Mouse (Mus musculus) layer of hippocampus, postnatal 25 days (tissue): ENCODE measurements around the gene Syne2. TPM values are rescaled to one million over a fixed set of nuclear protein-coding genes. Genes with fewer than 3 reads are reported as not detected.
"Not testable (repeated sequence)": the region's sequence is repeated elsewhere in the genome, so short reads cannot be mapped to it uniquely, and the experiment has no call there.

Source experiments
- DNase-seq, 2 experiments: peaks; one replicate each; pipeline ENCODE4 v3.0.0; 2022; ENCODE audit warnings: mixed read lengths in 2 of 2, low spot score in 1 of 2; ENCODE audit errors: extremely low spot score in 1 of 2
- total RNA-seq, 2 experiments: library from RNA; stranded (reverse); gene quantifications; 2 replicates each; pipeline ENCODE4 v1.2.3; 2021

Gene Syne2
- 10 to 100 TPM; 23.0 to 25.5 TPM for total RNA-seq

DNA sequence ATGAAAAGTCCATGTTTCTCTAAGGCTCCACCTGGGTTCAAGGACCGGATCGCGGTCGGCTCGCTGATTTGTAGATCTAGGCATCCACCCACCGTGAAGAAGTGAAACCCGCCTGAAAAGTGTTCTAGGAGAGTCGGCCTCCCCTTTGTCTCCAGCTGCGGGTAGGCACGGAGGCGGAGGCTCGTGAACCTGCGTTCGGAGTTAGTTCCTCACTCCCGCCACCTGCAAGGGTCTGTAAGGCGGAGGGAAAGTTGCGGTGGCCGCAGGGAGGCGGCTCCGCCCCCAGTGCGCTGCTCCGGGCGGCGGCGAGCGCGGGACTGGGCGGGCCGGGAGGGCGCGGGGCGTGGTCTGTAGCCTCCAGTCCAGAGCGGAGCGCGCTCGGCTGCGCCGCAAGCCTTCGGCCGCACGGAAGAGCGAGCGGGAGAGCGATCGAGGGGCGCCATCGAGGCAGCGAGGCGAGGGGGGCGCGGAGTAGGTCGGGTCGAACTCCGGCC, at the start of gene Syne2:
Gene Syne2, plus strand, starts transcription at position 176 of the 494 bp plus-strand sequence.
- DNase-seq = peak; percentile 37 to 49

DNA sequence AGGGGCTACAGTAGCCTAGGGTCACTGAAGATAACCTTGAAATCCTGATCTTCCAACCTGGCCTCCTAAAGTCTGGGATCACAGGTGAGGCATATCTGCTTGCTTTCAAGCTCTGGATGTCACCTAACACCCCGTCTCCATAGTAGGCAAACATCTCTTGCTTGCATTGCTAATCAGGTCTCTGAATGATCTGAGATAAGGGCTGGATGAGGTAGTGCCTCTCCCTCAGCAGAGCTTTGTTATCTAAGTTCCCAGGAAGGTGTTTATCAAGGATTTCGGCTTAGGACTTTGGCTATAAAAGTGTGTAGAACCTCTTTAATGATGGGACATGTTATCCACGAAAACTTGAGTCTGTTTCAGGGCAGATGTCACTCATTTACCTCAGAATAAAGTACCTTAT, 46.5 kb upstream of the Syne2 start:
- no peak for DNase-seq

DNA sequence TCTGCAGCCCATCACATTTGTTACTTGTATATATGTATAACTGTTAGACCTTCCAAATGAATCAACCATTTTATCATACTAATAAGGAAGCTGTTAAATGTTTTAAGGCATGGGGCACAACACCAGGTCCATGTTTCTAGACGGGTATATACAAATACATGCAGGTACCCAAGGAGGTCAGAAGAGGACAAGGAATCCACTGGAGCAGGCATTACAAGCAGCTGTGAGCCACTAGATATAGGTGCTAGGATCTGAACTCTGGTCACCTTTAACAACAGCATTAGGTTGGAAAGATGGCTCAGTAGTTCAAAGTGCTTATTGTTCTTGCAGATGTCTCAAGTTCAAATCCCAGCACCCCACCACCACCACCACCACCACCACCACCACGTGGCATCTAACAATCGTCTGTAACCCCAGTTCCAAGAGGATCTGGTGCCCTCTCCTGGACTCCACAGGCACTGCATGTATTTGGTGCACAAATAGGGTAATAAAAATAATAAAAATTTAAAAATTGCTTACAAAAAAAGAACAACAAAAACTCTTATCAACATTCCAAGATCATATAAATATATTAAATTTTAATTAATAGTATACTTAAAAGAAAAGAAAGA, 45.4 kb upstream of the Syne2 start:
- peak; percentile 17 to 59 for DNase-seq

DNA sequence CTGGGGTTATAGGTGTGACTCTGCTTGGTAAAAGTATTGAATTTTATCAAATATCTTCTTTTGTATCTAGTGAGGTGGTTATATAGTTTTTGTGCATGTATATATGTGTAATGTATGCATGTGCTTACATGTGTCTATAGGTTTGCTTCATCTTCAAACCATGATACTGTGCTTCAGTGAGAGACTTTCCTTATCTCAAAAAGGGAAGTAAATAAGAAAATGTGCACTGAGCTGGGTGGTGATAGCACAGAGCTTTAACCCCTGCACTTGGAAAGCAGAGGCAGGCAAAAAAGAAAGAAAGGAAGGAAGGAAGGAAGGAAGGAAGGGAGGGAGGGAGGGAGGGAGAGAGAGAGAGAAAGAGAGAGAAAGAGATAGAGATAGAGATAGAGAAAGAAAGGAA, 36.5 kb upstream of the Syne2 start:
- no peak for DNase-seq

DNA sequence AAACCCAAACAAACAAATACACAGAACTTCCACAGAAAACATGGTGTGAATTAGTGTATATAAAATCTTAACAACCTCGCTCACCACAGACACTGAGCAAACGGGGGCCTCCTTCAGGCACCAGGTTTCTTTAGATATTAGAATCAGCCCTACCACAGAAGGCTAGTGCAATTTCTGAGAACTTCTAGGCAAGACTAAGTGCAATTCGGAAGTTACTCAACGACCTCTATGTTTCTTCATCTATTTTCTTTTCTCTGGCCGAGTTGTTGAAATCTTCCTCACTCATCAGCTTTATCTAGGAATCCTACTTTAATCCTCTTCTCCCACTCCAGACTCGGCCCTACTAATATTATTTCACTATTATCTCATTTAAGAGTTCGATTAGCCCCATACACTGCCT, 35.9 kb upstream of the Syne2 start:
- DNase-seq = no peak

DNA sequence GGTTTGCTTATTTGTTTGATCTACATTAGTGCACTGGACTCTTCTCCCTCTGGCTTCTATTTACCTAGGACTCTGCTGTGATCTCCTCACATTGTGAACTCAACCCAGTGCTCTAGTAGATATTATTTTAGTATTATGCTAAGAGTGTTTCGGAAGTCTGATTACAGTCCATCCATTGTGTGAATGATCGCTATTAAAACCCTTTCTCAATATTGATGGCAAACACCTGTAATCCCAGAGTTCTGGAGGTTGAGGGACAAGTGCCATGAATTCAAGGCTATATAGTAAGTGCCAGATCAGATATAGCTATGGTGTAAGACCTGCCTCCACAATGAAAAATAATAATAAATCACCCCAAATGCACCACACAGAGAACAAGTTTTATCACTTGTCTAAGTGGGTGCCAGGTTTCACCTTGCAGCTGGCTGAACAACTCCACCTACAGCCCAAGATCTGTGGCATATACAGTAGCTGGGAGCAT, 33.6 kb upstream of the Syne2 start:
- no peak for DNase-seq

DNA sequence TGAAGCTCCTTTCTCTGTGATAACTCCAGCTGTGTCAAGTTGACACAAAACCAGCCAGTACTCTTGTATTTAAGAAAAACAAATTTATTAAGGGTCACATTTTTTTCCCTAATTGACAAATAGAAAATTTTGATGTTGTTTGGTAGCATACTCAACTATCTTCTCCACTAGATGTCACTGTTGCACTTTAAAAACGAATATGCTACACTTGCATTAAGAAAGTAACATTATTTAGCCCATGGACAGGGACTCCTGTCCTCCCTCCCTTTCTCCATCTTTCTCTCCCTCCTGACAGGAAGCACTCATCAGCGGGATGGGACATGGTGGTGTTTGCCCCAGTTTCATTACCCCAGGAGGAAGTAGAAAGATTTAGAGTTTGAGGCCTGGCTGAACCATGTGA, 31.3 kb upstream of the Syne2 start:
- DNase-seq = not testable (repeated sequence)

DNA sequence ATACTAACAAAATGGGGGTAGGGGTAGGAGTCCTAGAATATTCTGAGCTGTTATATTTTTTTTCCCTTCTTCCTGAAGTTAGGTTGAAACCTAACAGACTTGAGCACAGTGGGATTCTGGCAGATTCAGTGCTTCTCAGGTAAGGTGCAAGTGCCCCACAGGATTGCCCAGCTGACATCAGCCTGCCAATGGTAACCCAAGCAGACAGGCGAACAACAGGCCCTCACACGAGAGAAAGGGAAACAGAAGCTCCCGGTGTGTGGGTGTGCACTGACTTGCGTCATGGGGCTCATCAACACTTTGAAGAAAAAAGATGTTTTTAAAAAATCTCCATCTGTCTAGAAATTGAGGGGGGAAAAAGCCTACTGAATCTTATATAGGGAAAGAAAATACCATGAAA, 28.5 kb upstream of the Syne2 start:
- peak in 1 of 2 experiments; percentile 24 for DNase-seq

DNA sequence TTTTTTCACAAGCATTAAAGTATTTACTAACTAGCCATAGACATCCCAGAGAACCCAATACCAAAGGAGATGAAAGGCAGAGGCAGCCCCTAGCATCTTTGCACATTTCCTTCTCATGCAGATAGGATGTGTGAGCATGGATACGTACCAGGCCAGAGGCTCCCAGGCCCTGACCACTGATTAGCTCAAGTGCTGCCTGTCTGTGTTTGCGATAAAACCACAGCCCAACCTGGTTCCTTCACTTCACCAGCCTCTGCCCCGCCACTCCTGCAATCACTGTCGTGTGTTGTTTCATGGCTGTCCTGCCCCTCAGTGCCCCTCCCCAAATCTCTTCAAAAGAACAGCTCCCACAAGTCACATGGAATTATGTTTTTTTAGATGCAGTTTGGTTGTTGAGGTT, 23.4 kb upstream of the Syne2 start:
- DNase-seq = no peak

DNA sequence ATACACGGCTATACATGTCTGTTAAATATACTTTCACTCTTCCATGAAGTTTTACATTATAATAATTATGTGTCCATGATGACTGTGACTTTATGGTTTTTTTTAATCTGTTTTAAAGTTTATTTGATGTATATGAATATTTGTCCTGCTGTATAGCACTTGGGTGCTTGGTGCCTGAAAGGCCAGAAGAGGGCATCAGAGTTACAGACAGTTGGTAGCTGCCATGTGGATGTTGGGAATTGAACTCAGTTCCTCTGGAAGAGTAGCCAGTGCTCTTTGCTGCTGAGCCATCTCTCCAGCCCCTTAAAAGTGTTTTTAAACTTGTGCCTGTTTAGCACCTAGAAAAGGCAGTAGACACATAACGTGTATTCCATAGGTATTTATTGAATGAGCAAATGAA, 21.4 kb upstream of the Syne2 start:
- DNase-seq = no peak

DNA sequence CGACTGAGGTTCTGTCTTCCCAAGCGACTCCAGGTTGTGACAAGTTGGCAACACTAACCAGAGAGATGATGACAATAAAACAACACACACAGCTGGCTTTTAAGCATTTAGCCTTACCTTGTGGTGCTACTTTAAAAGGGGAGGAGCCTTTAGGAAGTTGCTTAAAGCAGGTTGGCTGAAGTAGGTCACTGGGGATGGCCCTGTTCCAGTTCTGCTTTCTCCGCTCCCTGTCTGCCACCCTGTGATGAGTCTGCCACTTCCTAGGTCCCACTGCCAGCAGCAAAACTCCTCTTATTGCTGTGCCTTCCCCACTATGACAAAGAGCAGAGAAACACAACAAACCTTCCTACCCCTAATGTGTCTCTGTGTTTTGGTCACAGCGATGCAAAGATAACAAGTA, 11.7 kb upstream of the Syne2 start:
- no peak for DNase-seq

DNA sequence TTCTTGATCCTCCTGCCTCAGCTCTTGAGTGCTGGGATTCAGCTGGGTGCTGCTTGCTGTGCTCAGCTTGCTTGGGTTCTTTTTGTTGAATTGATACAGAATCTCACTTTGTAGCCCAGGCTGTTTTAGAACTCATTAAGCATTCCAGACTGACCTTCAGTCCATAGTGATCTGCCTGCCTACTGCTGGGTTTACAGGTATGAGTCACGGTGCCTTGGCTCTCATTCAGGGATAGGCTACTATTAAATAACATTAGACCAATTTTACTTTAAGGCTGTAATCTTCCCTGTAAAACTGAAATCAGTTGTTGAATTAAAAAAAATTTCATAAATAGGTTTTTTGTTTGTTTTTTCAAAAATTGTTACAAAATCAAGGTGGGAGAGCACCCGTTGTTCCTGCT, 4.2 kb upstream of the Syne2 start:
- no peak for DNase-seq

DNA sequence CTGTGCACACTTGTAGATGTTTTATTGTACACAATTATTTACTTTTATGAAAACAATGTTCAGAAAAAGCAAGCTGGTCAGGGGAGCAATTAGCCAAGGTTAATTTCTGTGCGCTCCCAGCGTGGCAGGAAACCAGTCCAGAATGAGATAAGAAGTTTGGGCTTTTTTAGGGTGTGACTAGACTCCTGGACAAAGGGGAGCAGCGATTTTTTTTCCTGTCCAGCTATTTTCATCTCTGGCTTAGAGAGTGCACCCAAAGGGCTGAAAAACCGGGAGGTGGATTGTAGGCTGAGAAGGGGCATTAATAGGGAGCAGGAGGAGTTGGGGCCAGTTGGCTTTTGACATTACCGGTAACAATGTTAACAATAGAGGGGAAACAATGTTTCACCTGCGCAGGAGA, 3.4 kb upstream of the Syne2 start:
- no peak for DNase-seq

DNA sequence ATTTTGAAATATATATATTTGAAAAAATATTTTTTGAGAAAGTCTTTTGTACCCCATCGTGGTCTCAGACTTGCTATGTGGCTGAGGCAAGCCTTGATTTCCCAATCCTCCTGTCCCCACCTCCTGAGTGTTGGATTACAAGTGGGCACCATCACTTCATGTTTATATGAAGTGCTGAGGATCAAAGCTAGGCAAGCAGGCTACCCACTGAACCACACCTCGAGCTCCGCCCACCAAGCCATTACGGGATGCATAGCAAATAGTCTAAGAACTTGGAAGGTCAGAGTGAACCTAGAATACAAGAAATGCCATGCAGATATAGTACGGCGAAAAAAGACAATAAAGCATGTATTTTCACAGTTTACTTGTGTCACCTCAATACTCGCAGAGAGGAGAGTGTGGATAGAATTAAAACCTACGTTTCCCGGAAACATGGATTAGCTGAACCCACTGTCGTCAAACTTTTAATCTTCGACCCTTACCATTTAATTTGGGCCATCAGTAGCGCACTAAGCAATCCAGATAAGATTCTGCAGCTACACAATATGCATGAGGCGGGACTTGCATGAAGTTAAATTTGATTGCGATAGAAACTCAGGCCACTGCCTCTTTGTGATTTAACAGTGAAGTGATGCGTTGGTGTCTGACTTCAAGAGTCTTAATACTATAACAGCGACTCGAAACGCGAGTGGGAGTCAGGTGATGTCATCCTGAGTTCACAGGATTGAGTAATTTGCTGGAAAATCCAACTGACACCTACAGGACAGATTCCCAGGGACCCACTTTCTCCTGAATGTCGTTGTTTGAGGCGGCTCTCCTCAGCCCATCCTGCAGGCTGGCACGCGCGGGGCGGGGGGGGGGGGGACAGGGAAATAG, 715 bp upstream of the Syne2 start:
- no peak for DNase-seq

DNA sequence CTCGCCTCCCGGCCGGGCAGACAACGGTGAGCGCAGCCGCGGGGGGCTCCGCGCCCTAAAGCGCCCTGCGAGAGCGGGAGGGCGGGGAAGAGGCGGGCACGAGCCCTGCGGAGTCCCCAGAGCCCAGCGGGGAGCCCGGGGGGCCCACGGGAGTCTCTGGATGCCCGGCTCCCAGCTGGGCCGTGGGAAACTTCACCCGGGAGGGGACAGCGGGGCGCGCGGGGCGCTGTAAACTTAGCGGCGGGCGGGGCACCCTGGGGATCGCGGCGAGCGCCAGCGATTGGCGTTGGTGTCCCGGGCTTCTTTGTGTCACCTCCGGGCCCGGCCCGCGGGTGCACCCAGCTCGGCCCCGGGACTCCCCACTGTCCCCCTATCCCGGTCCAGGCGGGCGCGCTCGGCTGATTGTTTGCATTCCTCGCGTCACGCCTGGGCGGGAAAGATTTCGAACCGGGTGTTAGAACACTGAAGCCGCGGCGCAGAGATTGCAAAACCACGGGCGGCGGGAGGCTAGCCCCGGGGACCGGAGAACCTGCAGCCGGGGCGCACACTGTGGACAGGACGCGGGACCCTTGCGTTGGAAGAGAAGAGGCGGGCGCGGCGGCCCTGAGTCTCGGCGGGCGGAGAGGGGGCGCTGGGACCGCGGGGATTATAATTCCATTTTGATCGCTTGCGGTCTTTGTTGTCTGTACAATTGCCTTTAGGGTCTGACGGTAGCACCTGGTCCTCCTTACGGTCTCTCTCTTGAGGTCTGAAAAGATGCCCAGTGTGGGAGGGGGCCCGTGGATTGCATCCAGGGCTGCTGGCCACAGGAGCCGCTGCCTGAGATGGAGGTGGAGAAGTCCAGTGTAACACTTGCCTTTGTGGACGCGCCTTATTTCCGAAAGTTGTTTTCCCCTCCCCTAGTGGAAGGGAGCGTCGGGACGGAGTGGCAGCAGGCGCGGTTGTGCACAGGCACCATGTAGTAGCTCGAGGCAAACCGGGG, 810 bp downstream of the Syne2 start:
- peak; percentile 27 to 34 for DNase-seq

DNA sequence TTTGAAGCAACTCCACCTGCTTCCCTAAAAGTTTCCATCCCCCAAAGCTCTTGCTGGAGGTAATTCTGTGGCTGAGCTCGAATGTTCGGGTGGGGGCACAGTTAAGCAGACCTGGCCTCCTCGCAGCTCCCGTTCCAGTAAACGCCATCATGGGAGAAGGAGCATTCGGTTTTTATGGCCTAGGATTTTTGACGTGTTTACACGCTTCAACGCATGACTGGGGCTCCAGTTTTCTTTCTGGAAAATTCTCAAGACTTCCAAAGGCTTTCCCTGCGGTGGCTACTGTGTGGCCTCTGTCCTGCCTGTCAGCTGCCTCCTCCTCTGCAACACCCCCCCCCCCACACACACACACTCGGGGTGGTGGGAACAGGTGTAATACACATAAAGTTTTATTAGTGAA, 1.5 kb downstream of the Syne2 start:
- DNase-seq = no peak

DNA sequence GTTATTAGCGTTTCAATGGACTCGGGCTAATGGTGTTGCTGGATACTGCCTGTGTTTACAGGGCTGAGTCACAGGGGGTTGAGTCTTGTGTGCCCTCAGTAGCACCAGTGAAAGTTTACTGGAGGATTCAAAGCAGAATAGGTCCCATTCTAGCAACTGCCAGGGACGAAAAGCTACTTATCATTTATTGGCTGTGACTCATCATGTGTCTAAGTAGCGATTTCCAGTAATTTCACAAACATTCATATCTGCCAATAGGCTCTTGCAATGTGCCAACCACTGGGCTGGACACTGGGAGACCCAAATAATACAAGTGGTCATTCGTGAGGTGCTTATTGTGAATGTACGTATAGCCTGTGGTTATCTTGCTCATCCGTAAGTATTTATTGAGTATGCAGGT, 2.3 kb downstream of the Syne2 start:
- no peak for DNase-seq

DNA sequence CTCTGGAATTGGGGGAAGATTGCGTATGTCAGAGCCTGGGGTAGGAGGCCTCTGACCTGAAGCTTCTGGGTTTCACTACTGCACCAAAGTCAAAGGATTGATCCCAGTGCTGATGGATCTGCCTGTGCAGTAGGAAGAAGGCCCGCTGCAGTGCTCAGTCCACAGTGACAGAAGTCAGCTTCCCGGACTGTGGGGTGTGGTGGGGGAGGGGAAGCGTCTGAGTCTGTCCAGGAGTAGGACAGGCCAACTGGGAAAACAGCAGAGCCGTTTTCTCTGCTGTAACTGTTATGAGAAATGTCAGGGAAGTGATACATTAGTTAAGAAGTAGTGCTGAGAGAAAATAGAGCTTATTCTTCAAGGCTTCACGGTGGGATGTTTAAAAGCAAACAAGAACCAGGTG, 4.2 kb downstream of the Syne2 start:
- no peak for DNase-seq

DNA sequence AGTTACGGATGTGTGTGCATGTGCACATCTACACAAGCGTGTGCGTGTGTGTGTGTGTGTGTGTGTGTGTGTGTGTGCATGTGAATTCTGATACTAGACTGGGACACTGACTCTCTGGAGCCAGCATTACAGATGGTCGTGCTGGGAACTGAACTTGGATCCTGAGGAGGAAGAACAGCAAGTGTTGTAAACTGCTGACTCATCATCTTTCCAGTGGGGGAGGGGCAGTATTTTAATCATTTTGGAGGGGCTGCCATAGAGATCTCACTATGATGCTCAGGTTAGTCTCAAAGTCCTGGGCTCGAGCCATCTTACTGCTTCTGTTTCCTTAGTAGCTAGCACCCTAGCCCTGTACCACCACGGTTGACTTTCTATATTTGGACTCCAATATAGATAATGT, 5.5 kb downstream of the Syne2 start:
- DNase-seq = no peak

DNA sequence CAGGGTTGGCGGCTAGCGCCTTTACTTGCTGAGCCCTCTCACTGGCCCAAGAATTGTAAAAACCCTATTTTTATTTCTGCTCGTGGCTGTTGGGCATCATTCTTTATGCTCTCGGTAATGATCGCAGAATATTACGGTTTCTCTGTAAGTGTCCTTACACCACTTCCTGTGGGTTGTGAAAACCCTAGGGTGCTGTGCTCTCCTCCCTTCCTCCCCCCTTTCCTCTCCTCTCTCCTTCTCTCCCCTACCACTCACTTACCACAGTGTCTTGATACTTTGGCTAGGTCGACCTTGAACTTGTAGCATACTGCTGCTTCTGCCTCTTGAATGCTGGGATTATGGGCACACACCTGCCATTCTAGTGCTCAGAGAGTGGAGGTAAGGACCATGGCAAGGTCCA, 7.5 kb downstream of the Syne2 start:
- DNase-seq = no peak
